Mouse (Mus musculus) common myeloid progenitor, adult 5-6 weeks (primary cell): ENCODE data around the gene Chd1l. TPM values are rescaled to one million over a fixed set of nuclear protein-coding genes. Genes with fewer than 3 reads are reported as not detected.

ENCODE experiments used
- ATAC-seq: replicated peaks from 2 replicates; pipeline ENCODE4 v1.8.0; 2016; ENCODE audit warnings: low read depth, mild to moderate bottlenecking, moderate TSS enrichment, inconsistent platforms; ENCODE audit not compliant: poor library complexity, severe bottlenecking
- total RNA-seq: library from RNA; stranded (forward); fragments of 200-1000, 187-1606 nt; gene quantifications from 2 replicates; pipeline ENCODE4 v1.2.3, GENCODE M21; 2017

The Chd1l gene
- total RNA-seq: 51.2 and 71.0 TPM in 2 replicates

DNA sequence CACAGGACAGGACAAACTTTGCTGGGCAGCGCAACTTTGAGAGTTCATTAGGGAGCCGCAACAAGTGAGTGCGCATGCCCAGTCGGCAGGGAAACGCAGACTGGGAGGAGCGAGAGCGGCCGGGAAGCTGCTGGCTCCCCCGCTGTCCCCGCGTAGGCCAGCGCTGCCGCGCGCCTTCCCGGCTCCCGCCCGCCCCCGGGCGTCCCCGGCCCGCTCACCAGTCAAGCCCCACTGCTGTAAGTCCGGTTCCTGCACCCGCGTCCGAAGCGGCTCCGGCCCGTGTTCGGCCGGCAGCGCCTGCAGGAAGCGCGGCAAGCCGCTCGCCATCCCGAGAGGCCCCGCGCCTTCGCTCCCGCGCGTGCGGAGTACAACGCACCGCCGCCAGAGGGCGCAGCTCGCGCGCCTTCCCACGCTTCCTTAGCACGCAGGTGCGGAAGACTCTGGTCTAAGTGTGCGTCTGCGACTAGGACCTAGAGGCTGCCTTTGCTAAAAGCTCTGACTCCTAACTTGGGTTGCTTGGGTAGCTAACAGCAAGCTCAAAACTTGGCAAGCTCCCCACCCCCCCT is at the start of gene Chd1l:
TSS of gene Chd1l (minus strand) at position 359 of the 566 bp plus-strand sequence.
- peak; percentile 91 for ATAC-seq

DNA sequence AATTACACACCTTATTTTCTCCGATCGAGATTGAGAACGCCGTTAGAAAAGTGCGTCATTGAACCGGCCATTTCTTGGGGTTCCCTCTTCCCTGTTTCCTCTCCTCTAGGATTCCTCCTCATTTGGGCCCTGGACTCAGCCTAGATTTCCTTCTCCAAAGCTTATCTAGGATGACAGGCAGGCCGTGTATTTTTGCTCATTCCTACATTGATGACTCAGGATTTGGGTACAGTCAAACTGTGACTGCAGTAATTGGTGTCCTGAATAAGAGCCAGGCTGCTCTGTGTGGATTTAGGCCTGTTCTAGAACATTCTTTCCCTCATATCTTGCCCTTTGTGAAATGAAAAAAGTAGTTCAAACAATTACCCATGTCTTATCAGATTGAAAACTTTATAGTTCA is 49.7 kb upstream of the Chd1l start:
- ATAC-seq: no peak

DNA sequence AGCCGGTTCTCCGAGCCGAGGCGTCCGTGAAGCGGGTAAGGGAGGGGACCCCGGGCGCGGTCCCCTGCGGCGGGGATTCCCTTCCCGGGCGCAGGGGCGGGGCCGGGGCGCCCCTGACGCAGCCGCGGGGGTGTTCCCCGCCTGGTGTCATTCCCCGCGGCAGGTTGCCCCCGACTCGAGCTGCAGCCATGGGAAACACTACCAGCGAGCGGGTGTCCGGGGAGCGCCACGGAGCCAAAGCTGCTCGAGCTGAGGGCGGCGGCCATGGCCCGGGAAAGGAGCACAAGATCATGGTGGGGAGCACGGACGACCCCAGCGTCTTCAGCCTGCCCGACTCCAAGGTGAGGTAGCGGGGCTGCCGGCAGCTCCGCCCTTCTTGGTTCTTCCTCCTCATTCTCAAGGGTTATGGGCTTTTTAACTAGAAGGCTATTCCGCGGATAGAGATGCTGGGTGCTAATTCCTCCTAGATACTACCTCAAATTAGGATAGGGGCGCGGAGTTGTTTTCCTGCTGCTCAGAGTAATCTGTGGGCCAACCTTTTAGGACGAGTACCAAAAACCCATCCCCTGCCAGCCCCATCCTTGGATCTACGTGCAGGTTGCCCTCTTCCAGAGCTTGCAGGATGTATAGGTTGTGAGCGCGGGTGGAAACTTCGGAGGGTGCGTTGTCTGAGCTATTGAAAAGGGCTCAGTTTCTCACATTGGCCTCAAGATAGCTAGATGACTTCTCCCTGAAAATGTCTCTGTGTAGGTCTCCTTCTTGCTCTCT is 48.6 kb upstream of the Chd1l start:
- ATAC-seq: peak; percentile 39

DNA sequence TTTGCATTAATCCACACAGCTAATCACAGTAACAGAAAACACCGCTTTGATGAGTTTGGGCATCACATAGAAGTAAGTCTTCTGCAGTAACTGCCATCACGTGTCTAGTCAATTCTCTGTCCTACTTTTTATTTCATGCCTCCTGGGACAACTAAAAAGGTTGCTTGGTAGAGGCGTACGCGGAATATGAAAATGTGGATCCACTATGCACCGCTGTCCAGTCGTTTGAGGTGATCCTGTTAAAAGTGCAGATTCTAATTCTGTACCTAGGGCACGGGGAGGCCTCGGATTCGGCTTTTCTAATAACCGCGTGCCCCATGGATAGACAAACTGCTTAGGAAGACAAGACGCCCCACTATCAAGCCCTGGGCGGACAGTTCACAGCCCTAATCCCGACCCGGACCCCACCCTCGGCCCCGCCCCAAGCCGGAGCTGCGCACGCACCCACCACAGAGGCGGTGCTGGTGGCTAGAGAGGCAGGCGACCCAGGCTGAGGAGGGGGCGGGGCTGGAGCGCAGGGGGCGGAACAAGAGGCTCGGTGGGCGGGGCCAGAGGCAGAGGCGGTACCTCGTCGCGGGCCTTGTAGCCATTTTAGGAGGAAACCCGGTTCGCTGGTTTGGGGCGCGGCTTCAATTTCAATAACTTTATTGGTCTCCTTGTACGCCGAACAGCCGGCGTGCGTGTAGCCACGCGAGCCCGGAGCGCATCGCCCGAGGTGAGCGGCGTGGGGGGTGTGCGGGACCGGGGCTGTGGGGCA is 47.8 kb upstream of the Chd1l start, which contains the start of gene Prkab2:
TSS of gene Prkab2 (plus strand) at position 539 of the 757 bp plus-strand sequence.
- ATAC-seq: peak; percentile 89

DNA sequence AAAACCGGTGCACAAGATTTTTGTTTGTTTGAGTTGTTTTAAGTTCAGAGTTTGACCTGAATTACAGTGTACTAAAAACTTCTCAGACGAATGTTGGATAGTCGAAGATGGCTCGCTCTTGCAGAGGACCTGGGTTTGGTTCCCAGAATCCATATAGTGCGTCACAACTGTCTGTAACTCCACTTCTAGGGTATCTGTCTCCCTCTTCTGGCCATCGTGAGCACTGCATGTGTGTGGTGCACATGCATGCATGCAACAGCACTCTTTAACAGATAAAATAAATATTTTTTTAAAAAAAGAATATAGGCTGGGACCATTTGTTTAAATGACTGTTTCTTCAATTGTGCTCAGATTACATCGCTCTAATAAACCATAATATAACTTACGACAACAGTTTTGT is 44.9 kb upstream of the Chd1l start:
- no peak for ATAC-seq

DNA sequence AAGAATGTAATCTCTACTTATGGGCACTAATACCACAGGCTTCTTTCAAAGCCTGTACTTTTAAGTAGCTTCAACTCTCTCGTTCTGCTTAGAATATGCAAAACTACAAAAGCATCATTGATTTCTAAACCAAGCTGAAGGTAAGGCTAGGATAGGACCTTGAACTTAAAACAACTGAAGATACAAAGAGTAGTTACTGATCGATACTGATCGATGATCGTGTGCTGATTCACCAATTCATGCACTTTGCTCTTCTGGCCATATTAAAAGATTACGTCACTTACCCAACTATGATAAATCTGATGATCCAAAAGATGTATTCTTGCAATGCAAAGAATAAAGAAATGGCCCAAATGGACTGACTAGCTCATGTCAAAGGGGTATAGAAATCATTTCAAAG is 43.8 kb upstream of the Chd1l start:
- ATAC-seq: no peak

DNA sequence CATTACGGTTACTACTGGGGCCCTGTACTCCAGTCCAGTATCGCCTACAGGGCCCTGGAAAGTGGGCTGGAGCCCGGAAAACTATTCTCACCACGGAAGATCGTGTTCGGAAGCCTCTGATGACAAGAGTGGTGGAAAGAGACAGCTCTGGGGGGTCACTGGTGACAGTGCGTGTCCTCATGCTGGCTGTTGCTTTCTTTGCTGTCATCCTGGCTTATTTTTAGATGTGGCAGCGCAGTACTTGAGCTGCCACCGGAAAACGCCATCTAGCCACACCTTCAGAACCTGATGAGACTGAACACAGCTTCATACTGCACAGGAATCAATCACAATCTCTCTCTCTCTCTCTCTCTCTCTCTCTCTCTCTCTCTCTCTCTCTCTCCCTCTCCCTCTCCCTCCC is 41.6 kb upstream of the Chd1l start:
- no peak for ATAC-seq

DNA sequence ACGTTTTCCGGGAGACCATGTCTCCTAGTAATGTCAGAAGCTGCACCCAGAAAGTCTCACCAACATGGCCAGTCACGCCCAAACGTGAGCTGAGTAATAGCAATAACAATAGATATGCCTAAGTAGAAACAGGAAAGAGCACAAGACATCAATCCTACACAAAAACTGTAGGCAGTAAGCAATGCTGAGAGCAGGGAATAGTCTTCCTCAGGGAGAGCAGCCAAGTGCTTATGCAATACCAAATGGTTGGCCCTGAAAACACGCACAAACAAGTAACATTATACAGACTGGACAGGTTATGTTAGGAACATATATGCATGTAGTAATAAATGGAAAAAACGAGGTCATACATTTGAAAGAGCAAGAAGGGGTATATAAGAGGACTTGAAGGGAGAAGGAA is 39.5 kb upstream of the Chd1l start:
- ATAC-seq: no peak

DNA sequence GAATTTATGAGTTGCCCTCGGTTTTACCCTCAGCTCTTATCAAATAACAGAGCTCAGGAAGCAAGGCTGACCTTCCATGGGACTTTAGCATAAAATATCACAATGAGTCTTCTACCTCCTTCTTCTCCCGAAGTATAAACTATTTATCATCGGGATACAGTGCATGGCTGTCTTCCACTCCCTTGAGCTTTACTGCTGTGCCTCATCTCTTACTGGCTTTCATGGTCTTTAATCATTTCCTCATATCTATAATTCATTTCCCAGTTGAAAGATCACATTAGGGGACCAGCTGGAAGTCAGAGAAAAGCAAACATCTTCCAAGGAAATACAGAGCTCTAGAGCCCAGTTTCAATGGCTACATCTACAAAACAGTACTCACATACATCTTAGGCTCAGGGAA is 39.0 kb upstream of the Chd1l start:
- no peak for ATAC-seq

DNA sequence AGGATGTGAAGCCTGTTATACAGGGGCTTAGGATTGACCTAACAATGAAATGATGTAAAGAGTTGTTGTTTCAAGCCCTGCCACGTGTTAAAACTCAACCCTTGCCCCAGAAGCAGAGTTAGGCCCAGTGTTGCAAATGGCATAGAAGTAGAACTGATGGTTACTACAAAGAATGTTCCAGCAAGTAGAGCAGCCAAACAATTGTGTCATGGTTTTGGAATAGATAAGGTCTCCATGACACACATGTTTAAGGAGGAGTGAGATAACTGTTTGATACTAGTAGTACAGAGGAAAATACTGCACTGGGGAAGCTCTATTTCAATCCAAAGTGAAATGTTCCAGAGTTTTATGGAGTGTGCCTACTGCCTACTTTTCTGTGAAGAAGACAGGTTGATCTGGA is 38.5 kb upstream of the Chd1l start:
- ATAC-seq: no peak

DNA sequence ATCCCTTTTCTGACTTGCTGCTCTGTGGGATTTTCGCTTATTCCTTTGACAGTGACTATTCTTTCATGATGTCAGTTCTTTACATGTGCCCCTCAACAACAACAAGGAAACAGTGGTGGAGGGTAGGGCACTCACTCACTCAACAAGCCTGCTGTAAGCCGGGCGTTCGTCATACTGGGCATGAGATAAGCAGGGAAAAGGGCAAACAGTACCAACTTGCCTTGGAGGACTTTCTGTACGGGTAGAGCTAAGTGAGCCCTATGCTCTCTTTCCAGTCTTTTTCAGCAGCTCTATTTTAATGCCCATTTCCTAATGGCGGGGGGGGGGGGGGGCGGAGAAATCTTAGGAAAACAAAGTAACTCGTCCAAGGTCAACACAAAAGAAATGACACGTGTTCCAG is 32.0 kb upstream of the Chd1l start:
- no peak for ATAC-seq

DNA sequence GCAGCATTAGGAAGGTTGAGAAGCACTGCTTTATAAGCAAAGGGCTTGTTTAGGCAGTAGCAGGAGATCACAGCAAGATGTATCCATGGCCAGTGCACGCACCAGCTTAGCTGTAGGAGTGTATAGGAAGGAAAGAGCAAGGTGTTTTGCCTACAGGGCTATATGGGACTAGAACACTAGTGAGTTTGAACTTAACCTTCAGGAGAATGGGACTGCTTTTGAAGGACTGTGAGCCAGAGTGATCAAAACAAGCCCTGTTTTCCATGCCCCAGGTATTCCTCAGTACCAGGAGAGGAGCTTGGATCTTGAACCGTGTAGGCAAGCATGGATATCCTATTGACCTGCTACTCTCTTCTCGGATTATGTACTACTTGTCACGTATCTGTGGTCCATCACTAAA is 31.4 kb upstream of the Chd1l start:
- no peak for ATAC-seq

DNA sequence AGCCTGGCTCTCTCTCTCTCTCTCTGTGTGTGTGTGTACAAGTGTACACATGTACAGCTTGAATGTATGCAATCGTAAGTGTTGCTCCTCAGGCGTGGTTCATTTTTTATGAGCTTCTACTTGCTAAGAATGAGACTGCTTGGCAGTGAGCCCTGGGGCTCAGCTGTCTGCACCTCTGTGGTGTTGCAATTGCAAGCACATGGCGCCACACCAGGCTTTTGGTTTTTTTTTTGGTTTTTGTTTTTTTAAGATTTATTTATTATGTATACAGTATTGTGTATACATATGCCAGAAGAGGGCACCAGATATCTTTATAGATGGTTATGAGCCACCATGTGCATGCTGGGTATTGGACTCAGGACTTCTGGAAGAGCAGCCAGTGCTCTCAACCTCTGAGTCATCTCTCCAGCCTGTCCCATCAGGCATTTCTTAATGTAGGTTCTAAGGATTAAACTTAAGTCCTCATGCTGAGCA is 24.3 kb upstream of the Chd1l start:
- ATAC-seq: peak; percentile 65

DNA sequence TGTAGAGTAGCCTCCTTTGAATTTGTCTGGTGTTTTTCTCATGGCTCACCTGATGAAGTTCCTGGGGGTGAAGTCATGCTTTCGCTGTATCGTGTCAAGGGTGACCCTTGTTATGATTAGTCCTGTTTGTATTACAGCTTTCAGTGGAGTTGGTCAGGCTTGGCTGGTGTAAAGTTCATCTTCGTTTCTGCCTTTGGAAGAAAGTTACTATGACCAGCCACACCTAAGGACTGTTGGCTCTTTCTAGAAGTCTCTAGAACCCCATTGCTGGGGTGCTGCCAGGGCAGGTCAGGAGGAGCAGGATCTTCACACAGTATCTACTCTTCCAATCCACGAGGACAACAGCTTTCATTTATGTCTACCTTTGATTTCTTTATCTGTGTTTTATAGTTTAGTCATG is 23.5 kb upstream of the Chd1l start:
- ATAC-seq: no peak

DNA sequence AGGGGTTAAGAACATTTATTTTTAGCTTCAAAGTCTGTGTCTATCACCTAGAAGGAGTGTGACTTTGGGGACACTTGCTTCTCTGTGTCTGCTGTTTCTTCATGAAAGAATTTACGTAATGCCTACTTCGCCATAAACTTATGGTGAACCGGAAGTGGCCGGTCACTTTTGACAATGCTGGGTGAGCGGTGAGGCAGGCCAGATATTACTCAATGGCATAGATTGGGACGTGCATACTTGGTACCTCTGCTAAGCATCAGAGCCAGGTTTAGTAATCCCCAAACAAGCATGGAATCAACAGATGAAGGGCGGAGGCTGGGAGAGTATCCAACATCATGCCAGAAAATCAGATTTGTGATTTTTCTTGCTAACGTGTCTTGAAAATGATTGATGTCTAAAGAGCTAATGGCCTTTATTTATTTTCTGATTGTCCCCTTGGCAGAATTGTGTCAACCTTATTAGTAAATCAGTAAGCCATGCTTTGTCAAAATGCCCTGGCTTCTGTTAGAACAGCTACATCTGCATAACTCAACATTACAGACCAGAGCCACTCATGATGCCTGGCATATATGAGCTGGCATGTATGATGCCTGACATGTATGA is 21.4 kb upstream of the Chd1l start:
- ATAC-seq: no peak

DNA sequence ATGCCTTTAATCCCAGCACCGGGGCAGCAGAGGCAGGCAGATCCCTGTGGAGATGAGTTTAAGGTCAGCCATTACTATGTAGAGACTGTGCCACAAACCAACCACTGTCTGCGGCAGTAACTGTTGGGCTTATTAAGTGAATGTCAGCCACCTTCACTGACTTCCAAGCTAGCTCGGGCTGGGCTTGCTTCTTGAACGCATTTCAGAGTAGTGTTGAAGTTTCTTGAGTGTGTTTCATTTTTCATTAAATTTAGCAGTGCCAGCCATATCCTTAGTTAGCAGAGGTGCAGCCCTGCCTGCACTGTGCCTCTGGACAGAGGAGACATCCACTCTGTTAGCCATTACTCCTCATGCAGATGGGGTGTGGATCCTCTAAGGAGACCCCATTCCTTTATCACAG is 20.7 kb upstream of the Chd1l start:
- no peak for ATAC-seq

DNA sequence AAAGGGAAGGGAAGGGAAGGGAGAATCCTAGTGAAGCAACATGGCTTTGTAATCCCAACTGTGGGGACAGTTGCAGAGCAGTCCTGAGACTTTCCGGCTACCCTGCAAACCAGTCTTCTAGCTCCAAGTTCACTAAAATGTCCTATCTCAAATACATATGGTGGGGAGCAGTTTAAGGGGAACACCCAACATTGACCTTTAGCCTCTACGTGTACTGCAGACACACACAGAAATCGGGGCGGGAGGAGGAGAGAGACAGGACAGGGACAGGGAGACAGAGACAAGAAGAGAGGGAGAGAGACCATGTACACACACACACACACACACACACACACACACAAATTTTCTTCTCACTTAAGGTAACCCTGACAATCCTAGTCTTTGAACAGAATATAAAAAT is 19.9 kb upstream of the Chd1l start:
- no peak for ATAC-seq

DNA sequence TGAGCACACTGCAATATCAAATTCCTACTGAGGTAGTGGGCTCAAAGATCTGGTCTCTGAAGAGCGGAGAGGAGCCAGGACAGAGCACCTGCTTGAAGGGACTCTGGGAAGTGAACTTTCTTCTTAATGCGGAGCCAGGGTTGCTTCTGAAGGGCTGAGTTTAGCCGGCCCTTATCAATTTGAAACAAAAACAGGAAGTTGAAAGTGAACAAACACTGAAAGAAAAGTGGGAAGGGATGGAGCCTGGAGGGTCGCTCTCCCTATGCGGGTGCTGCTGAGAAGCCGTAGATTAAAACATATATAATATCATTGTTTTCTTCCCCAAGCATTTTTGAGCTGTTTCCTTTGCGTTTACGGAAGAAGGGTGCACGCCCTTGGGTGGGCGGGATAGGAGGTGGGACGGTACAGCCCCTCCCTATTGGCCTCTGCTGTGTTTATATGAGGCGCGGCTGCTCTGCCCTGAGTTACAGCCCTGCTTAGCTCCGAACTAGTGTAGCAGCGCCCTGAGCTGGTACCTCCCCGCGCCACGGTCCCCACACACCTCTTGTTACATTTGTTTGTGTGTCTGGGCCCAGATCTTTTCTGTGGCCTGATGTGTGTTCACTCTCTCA is 18.5 kb upstream of the Chd1l start, which contains the start of gene Fmo5:
TSS of gene Fmo5 (plus strand) at position 414 of the 611 bp plus-strand sequence.
- peak; percentile 99 for ATAC-seq

DNA sequence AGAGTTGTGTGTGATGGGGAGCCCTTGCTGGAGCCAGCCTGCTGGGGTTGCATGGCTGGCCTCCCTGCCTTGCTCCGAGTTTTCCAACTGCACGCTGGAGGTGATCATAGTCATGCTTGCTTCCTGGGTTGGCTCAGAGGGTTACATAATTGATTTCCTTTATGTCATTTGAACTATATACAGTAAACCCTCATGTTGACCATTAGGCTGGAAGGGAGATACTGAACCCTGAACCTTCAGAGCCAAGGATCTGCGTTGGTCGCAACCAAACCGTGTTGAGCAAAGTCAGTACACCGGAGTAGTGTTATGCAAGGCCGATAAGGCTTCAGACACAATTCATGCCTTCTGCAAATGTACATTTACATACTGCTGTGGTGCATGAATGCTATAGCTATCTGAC is 17.9 kb upstream of the Chd1l start:
- ATAC-seq: no peak

DNA sequence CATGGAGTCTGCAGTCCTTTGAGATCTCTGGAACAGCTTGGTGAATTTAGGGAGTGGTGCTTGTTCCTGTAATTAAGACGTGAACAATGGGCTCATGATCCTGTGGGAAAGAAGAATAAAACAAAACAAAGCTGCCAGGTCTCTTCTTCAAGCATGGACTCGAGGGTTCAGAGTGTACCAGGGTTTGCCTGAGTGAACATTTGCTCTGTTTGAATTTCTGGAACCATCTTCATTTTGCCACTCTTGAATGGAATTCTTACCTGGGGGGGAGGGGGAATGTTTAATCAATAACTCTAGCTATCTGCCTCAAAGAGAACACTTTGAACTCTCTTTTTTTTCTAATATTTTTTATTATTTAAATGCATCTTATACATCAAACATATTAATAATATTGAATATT is 14.6 kb upstream of the Chd1l start:
- no peak for ATAC-seq
